Mouse (Mus musculus): ENCODE measurements around the gene Spdye4c.

DNA sequence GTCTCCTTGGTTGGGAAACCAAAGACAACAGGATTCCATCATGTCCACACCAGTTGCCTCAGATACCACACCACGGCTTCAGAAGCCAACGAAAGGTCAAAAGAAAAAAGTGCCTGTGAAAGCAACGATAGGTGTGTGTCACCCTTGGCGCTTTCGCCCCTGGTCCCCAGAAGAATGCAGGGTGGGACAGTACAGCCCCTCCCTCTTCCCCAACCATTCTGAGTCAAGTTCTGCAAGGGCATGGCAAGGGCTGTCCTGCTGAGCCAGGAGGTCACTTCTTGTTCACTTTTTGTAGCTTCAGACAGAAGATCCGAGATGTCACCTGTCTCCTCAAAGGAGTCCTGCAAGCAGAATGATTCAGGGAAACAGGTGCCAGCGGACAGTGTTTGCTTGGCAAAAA is 1.3 kb downstream of the Spdye4c start:
- TF ChIP-seq EP300 (IDR thresholded peaks at IDR 0.05; ENCODE audit: low read depth) = no peak
- no peak for TF ChIP-seq CTCF (IDR thresholded peaks at IDR 0.05; ENCODE audit: low read depth)
